Mouse (Mus musculus) layer of hippocampus, adult 11-12 months (tissue): ENCODE measurements around the gene Lrba.
A peak's percentile ranks its signal among the peaks of the same experiment; 100 is the strongest.

Experiments used
- DNase-seq: peaks from one replicate; pipeline ENCODE4 v3.0.0; 2022; ENCODE audit warnings: low spot score

Gene Lrba

DNA sequence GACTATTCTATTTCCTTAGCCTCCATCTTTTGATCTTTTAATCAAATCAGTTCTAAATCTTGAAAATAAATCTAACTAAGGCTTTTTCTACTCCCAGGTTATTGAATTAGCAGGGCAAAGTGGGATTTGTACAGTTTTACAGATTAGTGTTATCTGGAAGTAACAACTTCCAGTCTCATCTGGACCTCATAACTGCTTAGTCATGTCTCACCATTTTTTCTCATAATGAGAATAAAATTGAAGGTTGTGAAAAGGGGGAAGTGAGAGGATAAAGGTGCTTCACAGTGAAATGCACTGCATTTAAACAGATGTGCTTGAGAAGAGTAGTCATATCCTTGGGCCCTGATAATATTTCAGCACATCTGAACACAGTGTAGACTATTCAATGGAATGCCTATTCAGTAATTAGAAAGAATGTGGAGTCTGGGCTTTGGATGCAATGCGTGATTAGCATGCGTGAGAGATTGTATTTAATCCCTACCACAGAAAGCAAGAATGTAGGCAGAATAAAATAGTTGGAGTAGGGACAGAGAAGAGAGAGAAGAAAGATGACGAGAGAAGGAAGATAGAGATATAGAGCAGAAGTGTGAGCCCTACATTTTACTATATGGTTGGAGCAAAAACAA, 298.5 kb downstream of the Lrba start:
- DNase-seq = no peak

DNA sequence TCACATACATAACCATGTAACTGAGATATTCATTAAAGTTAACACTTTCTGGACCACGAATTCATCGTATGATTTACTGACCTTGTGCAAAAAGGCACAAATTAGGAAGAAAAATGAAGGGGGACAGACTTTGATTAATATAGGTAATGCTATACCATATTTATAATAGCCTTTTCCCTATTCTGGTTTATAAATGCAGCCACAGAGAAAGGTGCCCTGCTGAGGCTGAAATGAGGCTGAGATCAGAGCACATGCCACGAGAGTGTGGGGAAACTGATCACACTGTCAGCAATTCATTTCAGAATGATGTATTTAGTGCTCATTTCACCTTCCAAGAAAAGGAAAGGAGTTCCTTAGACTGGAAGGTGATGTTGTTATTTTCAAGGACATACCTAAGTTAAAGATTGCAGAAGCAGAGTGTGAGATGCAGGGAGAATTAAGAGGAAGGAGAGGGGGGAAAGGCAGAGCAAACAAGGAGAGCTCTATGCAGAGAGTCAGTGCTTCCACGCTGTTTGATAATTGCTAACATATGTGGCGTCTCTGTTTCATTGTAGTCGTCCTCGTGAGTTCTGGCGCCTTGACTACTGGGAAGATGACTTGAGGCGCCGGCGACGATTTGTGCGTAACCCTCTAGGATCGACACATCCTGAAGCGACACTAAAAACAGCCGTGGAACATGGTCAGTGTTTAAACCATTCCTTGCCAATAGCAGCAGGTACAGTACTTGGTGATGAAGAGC, 307.2 kb downstream of the Lrba start:
- no peak for DNase-seq

DNA sequence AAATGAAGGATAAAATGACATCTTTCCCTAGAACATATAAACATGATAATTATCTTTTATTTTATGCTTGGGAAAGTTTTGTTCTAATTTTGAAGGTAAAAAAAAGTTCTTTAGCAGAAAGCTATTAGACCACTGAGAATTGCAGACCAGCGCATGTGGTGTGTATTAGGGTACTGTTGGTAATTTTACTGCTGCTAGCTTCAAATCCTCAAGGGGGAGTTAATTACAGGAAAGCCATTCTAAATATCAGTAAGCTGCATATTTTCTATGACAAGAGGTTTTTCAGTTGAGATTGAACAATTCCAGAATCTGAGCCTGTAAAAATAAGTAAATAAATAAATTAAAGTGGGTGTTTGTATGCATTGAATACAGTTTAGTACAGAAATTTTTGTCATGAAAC, 312.3 kb downstream of the Lrba start:
- no peak for DNase-seq

DNA sequence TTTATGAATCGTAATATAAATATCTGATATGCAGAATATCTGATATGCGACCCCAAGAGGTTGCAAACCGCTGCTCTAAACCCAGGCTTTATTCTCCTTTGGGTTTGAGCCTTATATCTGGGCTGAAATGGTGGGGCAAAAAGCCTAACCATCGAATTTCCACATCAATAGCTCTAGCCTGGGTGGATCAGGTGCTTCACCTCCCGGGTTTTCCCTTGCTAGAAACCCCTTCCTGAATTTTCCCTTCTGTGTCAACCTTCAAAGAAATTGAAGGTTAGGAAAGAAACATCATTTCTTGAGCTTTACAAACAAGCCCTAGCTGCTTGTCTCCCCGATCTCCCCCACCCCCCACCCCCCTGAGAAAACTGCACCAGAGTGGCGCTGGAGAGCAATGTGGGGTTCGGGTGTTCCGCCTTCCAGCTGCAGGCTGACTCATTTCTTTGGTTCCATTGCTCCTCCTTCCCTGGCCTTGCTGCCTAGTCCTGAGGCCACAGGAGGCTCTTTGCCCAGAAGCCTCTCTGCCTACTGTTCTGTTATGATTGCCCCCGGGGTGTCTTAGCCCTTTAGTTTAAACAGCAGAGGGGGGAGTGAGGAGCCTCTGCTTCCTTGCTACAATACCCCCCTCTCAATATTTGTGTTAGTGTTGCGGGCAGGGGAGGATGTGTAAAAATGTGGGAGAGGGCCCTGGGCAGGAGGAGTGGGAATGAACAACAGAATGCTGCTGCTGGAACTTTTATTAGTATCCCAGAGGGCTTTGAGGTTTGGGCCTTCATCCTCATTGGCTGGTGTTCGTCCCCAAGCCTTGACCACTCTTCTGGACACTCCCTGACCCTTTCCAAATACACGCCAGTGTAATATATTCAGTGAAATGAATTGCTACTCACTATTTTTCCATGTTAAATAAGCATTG, 314.4 kb downstream of the Lrba start:
- DNase-seq = no peak

DNA sequence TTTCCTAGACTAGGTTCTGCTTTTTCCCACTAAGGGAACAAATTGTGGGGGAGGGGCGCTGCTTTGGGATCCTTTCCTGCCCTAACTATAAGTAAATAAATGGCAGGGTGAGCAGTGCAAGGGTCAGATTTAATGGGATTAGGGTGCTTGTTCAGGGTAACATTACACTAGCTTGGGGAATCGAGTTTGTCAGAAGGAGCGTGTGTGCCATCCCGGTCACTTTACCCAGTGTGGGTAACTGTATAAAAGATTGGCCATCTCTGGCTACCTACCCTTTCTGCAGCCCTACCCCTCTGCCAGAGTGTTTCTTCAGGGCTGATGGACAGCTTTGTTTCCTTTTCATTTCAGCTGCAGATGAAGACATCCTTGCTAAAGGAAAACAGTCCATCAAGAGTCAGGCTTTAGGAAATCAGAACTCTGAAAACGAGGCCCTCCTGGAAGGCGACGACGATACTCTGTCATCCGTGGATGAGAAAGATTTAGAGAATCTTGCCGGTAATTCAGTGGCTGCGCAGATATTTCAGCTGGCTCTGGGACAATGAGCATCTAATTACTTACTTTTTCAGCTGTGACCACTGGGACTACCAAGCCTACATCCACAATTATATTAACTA, 315.2 kb downstream of the Lrba start:
- DNase-seq = no peak

GRCm38 (mm10) chr3:86541074-86541614, 316.7 kb downstream of the Lrba start:
- DNase-seq = no peak

- no peak for DNase-seq
Observed at GRCm38 (mm10) chr3:86541863-86542397, 317.4 kb downstream of the Lrba start.

DNA sequence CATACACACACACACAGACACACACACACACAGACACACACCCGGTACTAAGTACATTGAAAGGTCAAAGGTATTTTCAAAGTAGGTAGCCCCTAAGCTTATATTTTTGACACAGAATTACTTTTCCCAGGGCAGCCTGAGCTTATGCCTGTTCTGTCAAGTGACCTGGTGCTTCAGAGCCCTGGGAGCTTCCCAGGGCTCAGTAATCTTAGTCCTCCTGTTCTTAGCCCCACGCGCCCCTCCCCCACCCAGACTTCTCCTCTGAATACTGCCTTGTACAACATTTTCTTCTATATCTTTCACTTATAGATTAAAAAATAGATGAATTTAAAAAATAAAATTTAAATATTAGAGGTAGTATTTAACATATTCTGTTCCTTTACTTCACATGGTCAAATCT, 320.3 kb downstream of the Lrba start:
- no peak for DNase-seq

DNA sequence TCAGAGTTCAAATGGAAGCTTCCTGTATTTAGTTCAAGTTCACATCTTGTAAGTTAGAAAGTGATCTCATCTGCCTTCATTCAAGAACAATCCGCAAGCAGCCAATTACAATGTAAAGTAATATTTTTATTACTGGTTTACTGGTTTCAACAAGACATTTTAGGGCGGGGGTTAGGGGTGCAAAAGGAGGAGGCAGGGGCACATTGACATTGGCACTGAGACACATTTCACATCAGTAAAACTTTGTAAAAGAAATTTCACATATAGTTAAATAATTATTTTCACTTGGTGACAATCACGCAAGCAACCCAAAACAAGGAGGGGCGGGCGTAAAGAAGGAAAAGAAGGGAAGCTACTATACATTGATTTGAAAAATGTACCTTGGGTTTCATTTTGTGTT, 321.5 kb downstream of the Lrba start:
- DNase-seq = no peak

DNA sequence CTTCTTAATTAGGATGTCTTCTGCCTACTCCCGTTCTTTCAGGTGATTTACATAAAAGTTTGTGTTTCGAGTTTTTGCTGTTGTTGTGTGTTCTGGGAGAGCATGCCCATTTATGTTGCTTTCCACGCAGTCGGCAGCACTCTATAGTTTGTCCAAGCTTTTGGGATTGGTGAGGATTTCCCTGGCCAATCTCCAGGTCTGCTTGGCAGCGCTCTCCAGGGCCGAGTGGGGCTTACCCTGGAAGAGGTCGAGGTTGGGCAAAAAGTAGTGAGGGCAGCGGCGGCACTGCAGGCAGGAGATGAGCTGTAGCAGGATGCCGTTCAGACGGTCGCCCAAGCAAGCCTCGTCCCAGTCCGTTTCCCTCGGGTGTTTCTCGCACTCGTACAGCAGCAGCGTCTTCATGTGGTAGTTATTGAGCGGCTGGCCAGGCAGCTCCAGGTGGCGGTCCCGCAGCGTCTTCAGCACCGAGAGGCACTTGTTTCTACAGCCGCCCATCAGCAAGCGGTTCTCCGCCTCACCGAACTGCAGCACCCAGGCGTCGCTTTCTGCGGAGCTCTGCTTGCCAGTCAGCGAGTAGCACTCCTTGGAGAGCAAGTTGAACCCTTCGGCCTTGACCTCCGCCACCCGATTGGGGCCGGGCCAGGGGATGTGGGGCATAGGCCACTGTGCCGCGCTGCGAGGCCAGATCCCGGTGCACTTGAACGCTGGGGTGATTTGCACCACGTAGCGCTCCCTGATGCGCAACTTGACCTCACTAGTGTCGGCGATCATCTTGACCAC, 322.2 kb downstream of the Lrba start:
- peak; percentile 26 for DNase-seq

- DNase-seq = no peak
Observed at GRCm38 (mm10) chr3:86547251-86547791, 322.8 kb downstream of the Lrba start.

DNA sequence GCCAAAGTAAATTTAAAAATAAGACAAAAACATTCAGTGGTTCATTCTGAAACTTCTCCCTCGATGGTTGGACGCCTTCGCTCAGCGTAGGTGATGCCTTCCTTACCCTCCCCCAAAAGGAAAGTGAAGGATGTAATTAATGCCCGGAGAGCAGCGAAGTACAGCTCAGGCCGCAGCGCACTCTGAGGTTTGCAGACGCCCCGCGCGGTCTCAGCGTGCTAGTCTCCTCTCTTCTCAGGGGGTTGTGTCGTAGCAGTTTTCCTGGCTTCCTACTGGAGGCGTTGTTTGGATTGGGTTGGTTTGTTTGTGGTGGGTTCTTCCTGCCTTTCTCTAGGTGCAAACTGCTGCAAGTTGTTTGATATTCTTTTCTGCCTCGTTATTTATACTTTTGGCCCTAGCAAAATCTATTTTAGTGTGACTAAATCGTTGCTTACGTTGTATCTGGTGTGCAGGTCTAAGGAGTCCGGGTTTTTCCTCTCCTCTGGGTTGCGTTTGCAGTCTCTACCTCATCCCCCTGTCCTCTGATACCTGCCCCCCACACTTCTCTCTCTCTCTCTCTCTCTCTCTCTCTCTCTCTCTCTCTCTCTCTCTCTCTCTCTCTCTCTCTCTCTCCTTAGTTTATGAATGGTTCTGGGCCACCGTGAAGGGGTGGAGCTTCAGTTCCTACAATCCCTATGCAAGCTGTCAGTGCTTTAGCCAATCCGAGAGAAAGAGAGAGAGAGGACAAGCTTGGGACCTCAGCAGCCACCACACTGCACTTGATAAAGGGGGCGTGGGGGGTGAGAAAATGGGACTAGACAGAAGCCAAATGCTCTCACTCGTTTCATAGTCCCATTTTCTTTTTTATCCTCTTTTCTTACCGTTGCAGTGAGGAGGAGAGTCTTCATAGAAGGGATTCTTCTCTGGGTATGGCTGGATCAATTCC, 323.9 kb downstream of the Lrba start, which contains the start of gene Mab21l2:
TSS of gene Mab21l2 (minus strand) at position 539 of the 925 bp plus-strand sequence.
- DNase-seq = no peak

- no peak for DNase-seq
Observed at GRCm38 (mm10) chr3:86550301-86551010, 326.0 kb downstream of the Lrba start.

DNA sequence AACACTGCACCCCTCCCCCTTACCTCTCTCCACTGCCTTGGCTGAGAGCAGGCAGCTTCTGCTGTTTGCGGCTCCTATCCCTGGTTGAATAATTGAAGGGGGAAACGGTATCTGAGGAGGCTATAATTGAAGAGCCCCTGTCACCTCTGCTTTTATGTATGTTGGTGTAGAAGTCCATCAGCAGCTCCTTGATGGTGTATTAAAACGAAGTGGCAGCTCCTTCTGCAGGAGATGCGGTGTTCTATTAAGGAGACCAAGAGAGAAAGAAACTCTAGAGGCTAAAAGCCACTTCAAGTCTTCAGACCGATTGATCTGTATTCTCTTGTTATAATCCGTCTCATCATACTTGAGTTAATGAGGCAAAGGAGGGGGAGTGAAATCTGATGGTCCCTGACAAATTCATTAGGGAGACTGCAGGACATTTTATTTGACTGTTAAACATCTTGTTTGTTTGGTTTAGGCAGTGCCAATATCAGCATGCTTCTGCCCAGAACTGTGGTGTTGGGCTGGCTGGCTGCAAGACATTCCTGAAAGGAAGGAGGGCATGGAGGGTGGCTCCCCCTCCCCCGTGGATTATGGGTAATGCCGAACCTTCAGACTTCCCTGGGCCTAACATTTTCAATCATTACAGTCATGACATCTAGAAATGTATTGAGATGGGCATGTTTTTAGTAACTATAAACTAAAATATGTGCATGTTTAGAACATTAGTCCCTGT, 326.7 kb downstream of the Lrba start:
- DNase-seq = no peak

DNA sequence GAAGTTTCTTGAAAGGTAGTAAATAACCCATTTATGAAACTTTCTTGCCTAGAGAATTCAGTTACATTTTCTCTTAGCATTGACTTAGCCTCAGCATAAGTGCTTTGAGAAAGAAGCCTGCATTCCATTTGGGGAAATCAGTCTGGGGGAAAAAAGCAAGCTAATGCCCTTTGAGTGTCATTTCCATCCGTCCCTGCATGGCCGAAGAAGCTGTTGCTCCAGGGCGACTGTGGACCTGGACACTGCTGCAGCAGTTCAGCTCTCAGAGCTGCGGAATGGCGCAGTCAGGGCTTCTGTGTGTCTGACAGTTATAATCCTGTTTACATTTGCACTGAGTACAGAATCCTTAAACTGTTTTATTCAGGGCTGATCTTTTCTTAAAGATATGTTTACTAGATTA, 327.7 kb downstream of the Lrba start:
- no peak for DNase-seq

DNA sequence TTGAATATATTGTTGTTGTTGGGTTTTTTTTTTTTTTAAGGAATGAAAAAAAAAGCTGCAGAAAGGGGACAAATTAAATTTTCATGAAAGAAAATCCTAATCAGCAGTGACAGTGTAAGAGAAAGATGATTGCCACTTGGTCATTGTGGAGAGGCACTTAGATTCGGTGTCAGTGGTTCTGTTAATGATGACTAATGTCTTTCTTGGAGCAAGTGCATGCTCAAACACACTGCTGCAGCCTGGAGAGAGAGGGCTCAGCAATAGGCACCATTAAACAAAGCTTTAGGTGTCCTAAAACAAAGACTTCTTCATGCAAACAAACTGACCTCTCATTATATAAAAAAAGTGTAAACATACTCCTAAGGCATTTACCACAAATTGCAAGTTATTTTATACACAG, 334.5 kb downstream of the Lrba start:
- no peak for DNase-seq

- no peak for DNase-seq
Observed at GRCm38 (mm10) chr3:86559635-86560034, 335.2 kb downstream of the Lrba start.
